Mouse (Mus musculus) neural tube, embryonic 15.5 days (tissue): ENCODE measurements around the gene Ube3c. TPM values are rescaled to one million over a fixed set of nuclear protein-coding genes. Genes with fewer than 3 reads are reported as not detected.
"Not testable (repeated sequence)": the region's sequence is repeated elsewhere in the genome, so short reads cannot be mapped to it uniquely, and the experiment has no call there.

Experiments used
- ATAC-seq: fragments of 200-750 bp; cut with Nextera tagmentation; 2 replicates; pipeline ENCODE4 v1.8.0; 2017; ENCODE audit warnings: mild to moderate bottlenecking, moderate TSS enrichment, moderate library complexity; ENCODE audit not compliant: low FRiP score
- H3K27ac ChIP-seq: fragments of 300-500 bp; sonication (generic); replicated peaks from 2 replicates; pipeline ENCODE4 v1.5.1; 2015; ENCODE audit warnings: mild to moderate bottlenecking, inconsistent platforms
- H3K27me3 ChIP-seq: fragments of 300-500 bp; sonication (generic); replicated peaks from 2 replicates; pipeline ENCODE4 v1.6.1; 2015; ENCODE audit warnings: inconsistent platforms
- H3K36me3 ChIP-seq: fragments of 300-500 bp; sonication (generic); 2 replicates; pipeline ENCODE4 v1.6.1; 2015; ENCODE audit warnings: inconsistent platforms
- H3K4me1 ChIP-seq: fragments of 300-500 bp; sonication (generic); 2 replicates; pipeline ENCODE4 v1.6.1; 2015; ENCODE audit warnings: inconsistent platforms
- H3K4me2 ChIP-seq: fragments of 300-500 bp; sonication (generic); 2 replicates; pipeline ENCODE4 v1.6.1; 2015; ENCODE audit warnings: inconsistent platforms, mild to moderate bottlenecking, moderate library complexity
- H3K4me3 ChIP-seq: fragments of 300-500 bp; sonication (generic); replicated peaks from 2 replicates; pipeline ENCODE4 v1.5.1; 2015; ENCODE audit warnings: mild to moderate bottlenecking, inconsistent platforms
- H3K9ac ChIP-seq: fragments of 300-500 bp; sonication (generic); replicated peaks from 2 replicates; pipeline ENCODE4 v1.6.1; 2015; ENCODE audit warnings: mild to moderate bottlenecking, inconsistent platforms
- H3K9me3 ChIP-seq: fragments of 300-500 bp; sonication (generic); replicated peaks from 2 replicates; pipeline ENCODE4 v1.6.1; 2016; ENCODE audit warnings: inconsistent platforms
- WGBS: fragments of 180-500 bp; shearing (Covaris S2); methylation state at CpG from one replicate; pipeline ENCODE4 v1.1.7; 2015; ENCODE audit warnings: mixed read lengths; 5-methylcytosine and 5-hydroxymethylcytosine counted together
- polyA plus RNA-seq: library from polyadenylated mRNA; unstranded; fragments of >200 nt; fragmentation: Nextera tagmentation; extraction: Ambion mirVana; gene quantifications from 2 replicates; pipeline ENCODE4 v1.2.1, GENCODE M21; 2015

The Ube3c gene
- polyA plus RNA-seq = 32.5 and 36.9 TPM in 2 replicates

- peak within 1 kb of the TSS; percentile 86 for H3K4me2 ChIP-seq
- WGBS = under 1% methylated on average over 58 of the region's 72 CpGs
- peak within 1 kb of the TSS; percentile 59 for H3K9ac ChIP-seq
- peak within 1 kb of the TSS; percentile 55 for H3K4me3 ChIP-seq
- 0 out of 2 replicates have a peak, but pooled peaks cover 2% of the 10 kb centered on the region for H3K36me3 ChIP-seq
- H3K4me1 ChIP-seq = peaks cover 29% of the 10 kb centered on the region
- ATAC-seq = peak; percentile 98
- no peaks in the 10 kb centered on the region for H3K9me3 ChIP-seq
- peaks cover 3% of the 10 kb centered on the region; the same call in 1 of the 2 replicates for H3K27me3 ChIP-seq
- H3K27ac ChIP-seq = peak within 1 kb of the TSS; percentile 94
These were observed at the start of gene Ube3c for GRCm38 (mm10) chr5:29568848-29569377. Gene Ube3c, plus strand, starts transcription at chr5:29569242.

- WGBS = 83% methylated on average over 5 of the region's 5 CpGs
- no peaks in the 10 kb centered on the region for H3K27me3 ChIP-seq
- ATAC-seq = no peak
- no peak overlapping the region for H3K4me3 ChIP-seq
- no peaks in the 10 kb centered on the region for H3K9me3 ChIP-seq
- H3K27ac ChIP-seq = no peak overlapping the region
- H3K9ac ChIP-seq = no peak overlapping the region
- no peak overlapping the region for H3K4me2 ChIP-seq
- H3K36me3 ChIP-seq = no peaks in the 10 kb centered on the region
- H3K4me1 ChIP-seq = no peaks in the 10 kb centered on the region
These were observed 8.9 kb upstream of the Ube3c start for GRCm38 (mm10) chr5:29560111-29560510.

GRCm38 (mm10) chr5:29560667-29561066, 8.4 kb upstream of the Ube3c start:
- ATAC-seq = no peak
- Histone ChIP-seq H3K27ac (no peak overlapping the region), H3K9me3 (no peaks in the 10 kb centered on the region), H3K4me2 (no peak overlapping the region), H3K4me1 (no peaks in the 10 kb centered on the region), H3K36me3 (no peaks in the 10 kb centered on the region), H3K27me3 (no peaks in the 10 kb centered on the region), H3K4me3 (no peak overlapping the region), H3K9ac (no peak overlapping the region)
- 83% methylated on average over 2 of the region's 2 CpGs for WGBS

- Histone ChIP-seq H3K9me3 (no peaks in the 10 kb centered on the region), H3K27me3 (peaks cover 3% of the 10 kb centered on the region; the same call in 1 of the 2 replicates), H3K9ac (peak overlapping the region; percentile 59), H3K4me3 (peak overlapping the region; percentile 55), H3K27ac (peak overlapping the region; percentile 94), H3K4me2 (peak overlapping the region; percentile 86), H3K36me3 (0 out of 2 replicates have a peak, but pooled peaks cover 2% of the 10 kb centered on the region), H3K4me1 (peaks cover 32% of the 10 kb centered on the region)
- peak; percentile 71 for ATAC-seq
- WGBS = 2% methylated on average over 67 of the region's 67 CpGs
These were observed 587 bp downstream of the Ube3c start for GRCm38 (mm10) chr5:29569378-29570280.

GRCm38 (mm10) chr5:29574286-29574685, 5.2 kb downstream of the Ube3c start:
- peaks cover 32% of the 10 kb centered on the region for H3K4me1 ChIP-seq
- WGBS = 83% methylated on average over 11 of the region's 11 CpGs
- H3K4me3 ChIP-seq, H3K27ac ChIP-seq, H3K9ac ChIP-seq, ATAC-seq, H3K36me3 ChIP-seq, H3K9me3 ChIP-seq, H3K4me2 ChIP-seq, H3K27me3 ChIP-seq: not testable (repeated sequence)

- WGBS = 51% methylated on average over 2 of the region's 2 CpGs
- Histone ChIP-seq H3K4me2 (no peak overlapping the region), H3K4me3 (no peak overlapping the region), H3K4me1 (peaks cover 28% of the 10 kb centered on the region), H3K9ac (no peak overlapping the region), H3K36me3 (0 out of 2 replicates have a peak, but pooled peaks cover 2% of the 10 kb centered on the region), H3K9me3 (no peaks in the 10 kb centered on the region), H3K27ac (0 out of 2 replicates have a peak overlapping the region, but pooled peaks have one; percentile 9), H3K27me3 (no peaks in the 10 kb centered on the region)
- ATAC-seq = no peak
These were observed 6.0 kb downstream of the Ube3c start for GRCm38 (mm10) chr5:29575085-29575484.

GRCm38 (mm10) chr5:29577795-29578631, 9.0 kb downstream of the Ube3c start:
- Histone ChIP-seq H3K36me3 (no peaks in the 10 kb centered on the region), H3K27ac (no peak overlapping the region), H3K4me1 (peaks cover 3% of the 10 kb centered on the region; the same call in 1 of the 2 replicates), H3K4me2 (no peak overlapping the region), H3K9ac (no peak overlapping the region), H3K4me3 (no peak overlapping the region), H3K9me3 (no peaks in the 10 kb centered on the region), H3K27me3 (no peaks in the 10 kb centered on the region)
- no peak for ATAC-seq
- WGBS = 95% methylated on average over 4 of the region's 4 CpGs

- 83% methylated on average over 2 of the region's 2 CpGs for WGBS
- no peak overlapping the region for H3K9ac ChIP-seq
- H3K9me3 ChIP-seq = no peaks in the 10 kb centered on the region
- no peaks in the 10 kb centered on the region; the same call in 1 of the 2 replicates for H3K4me1 ChIP-seq
- no peaks in the 10 kb centered on the region for H3K27me3 ChIP-seq
- no peak overlapping the region for H3K4me3 ChIP-seq
- no peak for ATAC-seq
- H3K4me2 ChIP-seq = no peak overlapping the region
- H3K27ac ChIP-seq = no peak overlapping the region
- 0 out of 2 replicates have a peak, but pooled peaks cover 2% of the 10 kb centered on the region for H3K36me3 ChIP-seq
These were observed 15.0 kb downstream of the Ube3c start for GRCm38 (mm10) chr5:29583880-29584595.

- H3K9me3 ChIP-seq, H3K9ac ChIP-seq, H3K4me1 ChIP-seq, H3K27me3 ChIP-seq, ATAC-seq, H3K4me3 ChIP-seq, H3K4me2 ChIP-seq, H3K27ac ChIP-seq: not testable (repeated sequence)
- peaks cover 55% of the 10 kb centered on the region for H3K36me3 ChIP-seq
- WGBS = 100% methylated on average over 7 of the region's 7 CpGs
These were observed 23.1 kb downstream of the Ube3c start for GRCm38 (mm10) chr5:29592161-29592560.

- Histone ChIP-seq H3K9me3 (no peaks in the 10 kb centered on the region), H3K27me3 (no peaks in the 10 kb centered on the region), H3K4me3 (no peak overlapping the region), H3K27ac (no peak overlapping the region), H3K4me2 (no peak overlapping the region), H3K36me3 (peaks cover 54% of the 10 kb centered on the region), H3K4me1 (no peaks in the 10 kb centered on the region), H3K9ac (no peak overlapping the region)
- no peak for ATAC-seq
- 54% methylated on average over 2 of the region's 2 CpGs for WGBS
These were observed 37.5 kb downstream of the Ube3c start for GRCm38 (mm10) chr5:29606546-29606945.

- Histone ChIP-seq H3K9ac (no peak overlapping the region), H3K27ac (no peak overlapping the region), H3K27me3 (no peaks in the 10 kb centered on the region), H3K4me2 (no peak overlapping the region), H3K9me3 (no peaks in the 10 kb centered on the region), H3K4me3 (no peak overlapping the region), H3K4me1 (no peaks in the 10 kb centered on the region), H3K36me3 (peaks cover 31% of the 10 kb centered on the region)
- 89% methylated on average over 10 of the region's 10 CpGs for WGBS
- ATAC-seq = no peak
These were observed 56.6 kb downstream of the Ube3c start for GRCm38 (mm10) chr5:29625610-29626009.
